Mouse (Mus musculus) testis, adult 2 months (tissue): Measurements from ENCODE around the gene Chrm2.

Experiments used
- CTCF ChIP-seq: fragments of 200-500 bp; IDR thresholded peaks from 2 replicates; pipeline ENCODE4 v1.5.1; 2012; ENCODE audit warnings: low read depth, mild to moderate bottlenecking, inconsistent platforms, low read length, moderate library complexity; ENCODE audit not compliant: control insufficient read depth, insufficient read depth, insufficient replicate concordance
- POLR2A ChIP-seq: fragments of 200-500 bp; IDR thresholded peaks from 2 replicates; pipeline ENCODE4 v1.6.1; 2012; ENCODE audit warnings: low read depth, mild to moderate bottlenecking, inconsistent platforms, low read length, moderate library complexity; ENCODE audit not compliant: control insufficient read depth

DNA sequence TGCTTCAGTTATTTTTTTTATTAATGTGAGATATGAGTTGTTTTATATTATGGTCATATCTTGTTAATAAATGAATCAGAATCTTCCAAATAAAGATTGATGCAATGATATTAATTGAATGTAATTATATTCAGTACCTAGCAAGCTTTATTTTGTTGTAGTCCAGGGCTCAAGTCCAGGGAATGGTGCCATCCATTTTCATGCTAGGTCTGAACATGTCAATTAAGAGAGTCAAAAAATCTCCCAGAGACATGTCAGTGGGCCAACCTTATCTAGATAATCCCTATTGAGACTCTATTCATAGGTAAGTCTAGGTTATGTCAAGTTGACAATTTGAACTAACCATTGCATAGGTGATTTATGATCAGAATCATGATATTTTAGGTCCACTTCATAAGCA lies 21.1 kb downstream of the Chrm2 start:
- TF ChIP-seq CTCF: no peak
- TF ChIP-seq POLR2A: no peak
